Mouse (Mus musculus): ENCODE measurements around the gene Slc6a20b. TPM values are rescaled to one million over a fixed set of nuclear protein-coding genes. Genes with fewer than 3 reads are reported as not detected.
"Not testable (repeated sequence)": the region's sequence is repeated elsewhere in the genome, so short reads cannot be mapped to it uniquely, and the experiment has no call there.

Slc6a20b gene
- total RNA-seq (2021), result under 1 TPM; 0.43 to 0.55 TPM

DNA sequence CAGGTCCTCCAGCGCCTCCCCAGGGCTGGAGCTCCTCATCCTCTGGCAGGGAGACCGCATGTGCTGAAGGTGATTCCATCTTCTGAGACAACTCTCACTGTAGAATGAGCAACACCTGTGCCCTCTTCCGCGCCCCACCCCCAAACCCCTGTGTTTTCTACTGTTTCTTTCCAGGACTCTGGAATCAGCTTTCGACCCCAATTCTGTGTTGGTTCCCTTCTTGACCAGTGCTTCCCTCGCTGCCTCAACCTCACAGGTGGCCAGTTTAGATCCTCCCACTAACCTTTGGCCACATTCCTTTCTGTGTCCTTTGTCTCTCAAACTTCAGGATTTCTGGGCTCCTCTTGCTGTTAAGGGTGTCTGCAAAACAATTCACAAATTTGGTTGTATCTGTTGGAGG lies at the start of gene Slc6a20b:
TSS of gene Slc6a20b (minus strand) at position 285 of the 400 bp plus-strand sequence.
- no peak for DNase-seq (ENCODE audit: low spot score in 2 of 2)
- intact Hi-C loops (cut with DNase I), result no loop called here

DNA sequence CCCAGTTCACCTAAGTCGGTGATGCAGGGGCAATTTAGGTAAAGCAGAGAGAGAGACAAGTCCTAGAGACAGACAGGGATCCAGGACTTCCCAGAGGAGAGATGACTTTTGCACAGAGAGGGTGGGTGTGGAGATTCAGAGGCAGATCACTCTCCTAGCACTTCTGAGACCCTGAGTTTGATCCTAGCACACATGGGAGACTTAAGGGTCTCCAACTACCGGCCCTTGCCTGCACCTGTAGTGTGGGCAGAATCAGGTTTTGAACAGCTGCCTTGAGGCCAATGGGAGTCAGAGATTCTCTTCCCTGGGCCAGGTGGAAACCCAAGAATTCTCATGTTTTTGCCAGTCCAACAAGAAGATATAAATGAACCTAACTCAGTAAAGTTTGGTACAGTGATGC lies 46.8 kb upstream of the Slc6a20b start:
- no peak for DNase-seq (ENCODE audit: low spot score in 2 of 2)

DNA sequence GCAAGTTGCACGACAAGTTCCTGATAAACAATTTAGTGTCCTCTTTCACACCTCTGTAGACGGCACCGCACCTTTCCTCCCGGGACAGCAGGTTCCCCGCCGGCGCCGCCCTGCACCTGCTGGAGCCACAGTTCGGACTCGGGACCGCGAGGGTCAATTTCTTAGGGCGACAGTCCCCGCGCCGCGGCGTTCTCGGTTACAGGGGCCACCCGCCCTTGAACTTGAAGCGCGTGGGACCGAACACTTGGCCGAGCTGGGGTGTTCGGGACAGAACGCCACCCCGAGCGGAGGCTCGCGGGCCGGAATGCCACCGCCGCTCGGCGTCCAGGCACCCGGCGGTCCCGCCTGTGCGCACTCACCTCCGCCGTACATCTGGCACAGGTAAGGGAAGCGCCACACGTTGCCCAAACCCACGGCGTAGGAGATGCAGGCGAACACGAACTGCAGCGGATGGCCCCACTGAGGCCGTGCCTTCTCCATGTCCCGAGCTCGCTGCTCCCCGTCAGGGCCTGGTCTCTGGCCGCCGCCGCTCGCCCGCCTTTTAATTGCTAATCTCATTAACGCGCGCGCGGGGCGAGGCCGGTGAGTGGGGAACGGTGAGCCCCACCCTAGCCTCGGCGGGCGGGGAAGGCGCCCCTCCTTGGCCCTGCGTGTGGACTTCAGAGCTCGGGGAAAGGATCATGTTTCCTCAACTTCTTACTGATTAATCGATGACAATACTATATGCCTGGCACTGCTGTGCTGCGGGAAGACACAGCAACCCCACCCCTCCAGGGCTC lies 46.2 kb upstream of the Slc6a20b start, which contains the start of the genes Ccr9 and Slc6a20a:
TSS of gene Ccr9 (plus strand) at position 113 of the 779 bp plus-strand sequence.
TSS of gene Slc6a20a (minus strand) at position 559 of the 779 bp plus-strand sequence.
- DNase-seq (ENCODE audit: low spot score in 2 of 2), result no peak
- intact Hi-C loops (cut with DNase I), result no loop called here

More for the DNA sequence above, 46.8 kb upstream of the Slc6a20b start:
- intact Hi-C loops (cut with DNase I), result no loop called here

DNA sequence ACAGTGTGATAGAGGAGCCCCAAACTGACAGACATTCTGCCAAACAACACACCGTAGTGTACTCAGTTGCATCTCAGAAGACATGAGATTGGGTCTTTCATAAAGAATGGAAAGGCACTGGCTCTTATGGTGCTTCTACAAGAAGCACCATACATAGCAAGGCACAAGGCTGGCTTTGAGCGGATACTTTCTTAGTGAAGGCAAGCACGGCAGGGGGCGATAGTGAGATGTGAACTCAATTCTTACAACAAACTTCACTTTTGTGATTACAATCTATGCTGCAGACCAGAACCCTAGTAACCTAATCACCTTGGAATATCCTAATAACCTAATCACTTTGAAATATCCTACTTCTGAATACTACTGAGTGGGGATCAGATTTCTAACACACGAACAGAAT lies 33.3 kb upstream of the Slc6a20b start:
- intact Hi-C loops (cut with DNase I), result no loop called here
- DNase-seq (ENCODE audit: low spot score in 2 of 2), result peak; percentile 24 to 53

DNA sequence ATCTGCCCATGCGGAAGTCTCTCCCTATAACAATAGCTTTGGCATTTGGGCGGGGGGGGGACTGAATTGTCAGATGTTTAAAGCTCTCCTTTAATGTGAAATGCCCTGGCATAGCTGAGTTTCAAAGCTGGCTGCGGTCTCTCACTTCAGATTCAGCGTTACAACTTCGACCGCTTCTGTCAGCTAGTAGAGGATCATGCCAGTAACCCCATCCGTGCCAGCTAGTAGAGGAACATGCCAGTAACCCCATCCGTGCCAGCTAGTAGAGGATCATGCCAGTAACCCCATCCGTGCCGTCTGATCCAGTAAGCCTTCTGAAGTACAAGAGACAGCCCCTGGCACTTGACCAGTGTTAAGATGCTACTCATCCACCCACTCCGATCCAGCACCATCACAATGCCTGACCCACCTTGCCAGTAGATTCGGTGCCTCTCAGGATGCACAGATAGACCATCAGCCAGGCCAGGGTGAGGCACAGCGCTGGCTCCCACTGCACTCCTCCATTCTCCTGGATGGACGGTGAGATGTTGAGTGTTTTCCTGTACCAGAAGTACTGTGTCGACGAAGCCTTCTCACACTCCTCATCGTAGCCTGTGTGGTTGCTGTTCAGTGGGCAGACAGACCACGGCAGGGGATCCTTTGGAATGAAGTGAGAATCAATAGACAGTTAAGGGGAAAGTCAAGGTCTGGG lies 27.8 kb upstream of the Slc6a20b start:
- DNase-seq (ENCODE audit: low spot score in 2 of 2); intact Hi-C loops (cut with DNase I): not testable (repeated sequence)

DNA sequence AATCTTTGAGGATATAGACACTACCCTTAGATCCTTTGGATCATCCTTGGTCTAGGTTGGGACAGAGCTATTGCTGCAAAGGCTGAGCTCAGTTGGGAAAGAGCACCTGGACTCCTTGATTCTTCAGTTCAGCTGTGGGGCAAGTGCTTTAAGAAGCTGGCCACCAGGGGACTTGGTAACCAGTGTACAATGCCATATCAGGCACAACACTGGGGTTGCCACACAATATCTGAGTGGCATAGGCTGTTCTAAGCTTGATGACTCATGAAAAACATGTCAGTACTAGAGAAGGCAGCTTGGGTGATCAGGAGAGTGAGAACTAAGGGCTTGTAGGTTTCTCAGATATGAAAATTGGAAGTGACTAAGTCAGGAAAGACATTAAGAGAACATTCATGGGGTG lies 26.6 kb upstream of the Slc6a20b start:
- DNase-seq (ENCODE audit: low spot score in 2 of 2), result no peak
- intact Hi-C loops (cut with DNase I), result no loop called here

DNA sequence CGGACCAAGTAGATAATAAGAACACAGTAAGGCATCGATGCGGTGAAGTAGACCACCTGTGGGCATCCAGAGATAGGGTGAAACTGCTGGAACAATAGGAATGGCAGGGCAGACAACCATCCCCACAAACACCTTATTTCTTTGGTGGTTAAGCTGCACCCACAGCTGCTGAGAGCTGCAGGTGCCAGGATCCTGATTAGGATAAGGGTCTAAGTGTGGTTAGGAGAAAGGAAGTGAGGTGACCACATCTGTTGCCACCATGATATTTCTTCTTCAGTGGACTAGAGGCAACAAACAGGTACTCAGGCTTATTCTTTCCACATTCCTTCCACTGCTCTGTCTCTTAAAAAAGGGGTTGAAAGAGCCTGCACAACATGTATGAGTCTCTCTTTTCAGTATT lies 25.1 kb upstream of the Slc6a20b start:
- intact Hi-C loops (cut with DNase I), result no loop called here
- DNase-seq (ENCODE audit: low spot score in 2 of 2), result no peak

DNA sequence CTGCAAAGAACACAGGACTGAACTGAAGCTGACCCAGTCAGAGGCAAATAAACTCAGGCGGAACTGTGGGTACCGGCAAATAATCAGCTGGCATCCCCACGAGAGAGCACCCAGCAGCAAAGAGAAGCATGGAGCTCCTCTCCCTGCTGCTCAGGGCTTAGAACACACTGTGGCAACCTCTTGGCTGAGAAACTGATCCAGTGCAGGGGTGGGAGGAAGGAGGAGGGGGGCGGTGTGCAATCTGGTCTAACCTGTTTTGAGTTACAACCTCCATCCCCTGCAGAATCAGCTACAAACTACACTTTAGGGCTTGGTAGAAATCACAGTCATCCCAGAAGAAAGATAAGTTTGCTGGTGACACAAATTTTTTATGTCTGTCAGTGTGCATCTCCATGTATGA lies 19.0 kb upstream of the Slc6a20b start:
- intact Hi-C loops (cut with DNase I), result no loop called here
- no peak for DNase-seq (ENCODE audit: low spot score in 2 of 2)

DNA sequence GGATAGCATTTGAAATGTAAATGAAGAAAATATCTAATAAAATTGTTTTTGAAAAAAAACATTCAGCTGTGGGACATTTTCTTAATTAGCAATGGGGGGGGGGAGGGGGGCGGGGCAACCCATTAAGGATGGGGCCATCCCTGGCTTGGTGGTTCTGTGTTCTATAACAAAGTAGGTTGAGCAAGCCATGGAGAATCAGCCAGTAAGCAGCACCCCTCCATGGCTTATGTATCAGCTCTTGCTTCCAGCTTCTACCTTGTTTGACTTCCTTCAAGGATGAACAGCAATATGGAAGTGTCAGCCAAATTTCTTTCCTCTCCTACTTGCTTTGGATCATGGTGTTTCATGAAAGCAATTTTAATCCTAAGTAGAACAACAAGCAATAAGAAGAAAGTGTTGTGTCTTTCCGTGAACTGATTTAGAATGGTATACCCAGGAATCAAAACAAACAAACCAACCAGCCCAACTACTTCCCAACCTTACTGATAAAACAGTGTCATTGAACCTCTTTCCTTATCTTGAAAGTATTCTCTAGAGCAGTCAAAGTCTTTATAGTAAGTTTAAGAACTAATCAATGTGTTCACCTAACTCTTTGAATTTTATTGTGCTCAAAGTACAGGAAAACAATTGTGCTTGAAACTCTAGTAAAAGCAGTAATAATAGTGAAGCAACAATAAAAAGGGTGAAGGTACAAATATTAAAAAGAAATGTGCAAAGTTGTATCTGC lies 17.6 kb upstream of the Slc6a20b start:
- intact Hi-C loops (cut with DNase I), result no loop called here
- DNase-seq (ENCODE audit: low spot score in 2 of 2), result no peak

DNA sequence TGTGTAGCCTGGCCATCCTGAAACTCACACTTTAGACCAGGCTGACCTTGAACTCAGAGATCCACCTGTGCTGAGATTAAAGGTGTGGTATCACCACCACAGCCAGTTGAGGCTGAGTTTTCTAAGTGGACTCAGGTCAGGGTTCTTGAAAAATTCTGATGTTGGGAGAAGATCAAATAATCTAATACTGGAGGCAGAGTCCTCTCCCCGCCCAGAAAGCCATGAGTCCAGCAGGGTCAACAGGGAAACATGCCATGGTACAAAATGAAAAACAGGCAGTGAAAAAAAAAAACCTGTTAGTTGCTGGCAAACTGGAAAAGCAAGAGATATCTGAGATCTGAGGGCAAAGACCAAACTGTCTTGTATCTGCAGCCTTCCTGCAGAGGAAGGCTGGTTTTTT lies 7.7 kb upstream of the Slc6a20b start:
- intact Hi-C loops (cut with DNase I), result no loop called here
- no peak for DNase-seq (ENCODE audit: low spot score in 2 of 2)

DNA sequence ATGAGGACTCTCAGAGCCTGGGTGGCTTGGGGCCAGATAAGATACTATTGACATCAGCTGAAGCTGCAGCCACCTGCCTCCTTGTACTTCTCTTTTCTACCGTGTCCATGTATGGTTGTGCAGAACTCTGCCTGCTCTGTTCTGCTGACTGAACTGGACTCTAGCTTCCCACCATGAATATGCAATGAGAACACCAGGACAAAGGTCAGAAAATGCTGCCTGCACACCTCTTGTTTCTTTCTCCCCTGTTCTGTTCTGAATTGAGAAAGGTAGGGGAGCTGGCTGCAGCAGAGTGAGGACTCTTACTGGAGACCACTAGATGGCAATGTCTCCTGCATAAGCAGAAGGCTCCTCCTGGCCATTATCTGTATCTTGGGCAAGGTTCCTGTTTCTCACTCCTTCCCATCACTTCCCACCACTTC lies 6.3 kb upstream of the Slc6a20b start:
- DNase-seq (ENCODE audit: low spot score in 2 of 2), result peak; percentile 37 to 64
- intact Hi-C loops (cut with DNase I), result loop anchor here (2.0 to 5.0 kb wide), 2 partner anchors 74 to 158 kb away; no protein-coding TSS in a partner anchor

DNA sequence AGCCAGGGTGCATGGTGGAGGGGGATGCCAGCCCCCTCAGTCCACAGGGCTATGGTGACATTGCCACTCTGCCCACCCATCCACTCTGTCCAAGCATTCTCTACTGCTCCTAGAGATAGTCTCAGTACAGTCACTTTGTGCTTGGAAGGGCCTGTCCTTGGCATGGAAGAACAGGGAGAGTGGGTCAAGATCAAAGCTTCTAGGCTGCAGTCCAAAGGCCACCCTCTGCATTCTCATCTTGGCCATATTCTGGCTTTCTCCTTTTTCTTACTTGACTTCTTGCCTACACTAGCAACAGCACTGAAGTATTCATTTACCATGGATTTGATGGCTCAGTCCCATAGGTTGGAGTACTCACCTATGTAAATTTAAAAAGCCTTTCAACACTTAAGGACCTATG lies 5.9 kb upstream of the Slc6a20b start:
- DNase-seq (ENCODE audit: low spot score in 2 of 2), result no peak
- intact Hi-C loops (cut with DNase I), result loop anchor here (2.0 to 5.0 kb wide), 2 partner anchors 74 to 159 kb away; no protein-coding TSS in a partner anchor

DNA sequence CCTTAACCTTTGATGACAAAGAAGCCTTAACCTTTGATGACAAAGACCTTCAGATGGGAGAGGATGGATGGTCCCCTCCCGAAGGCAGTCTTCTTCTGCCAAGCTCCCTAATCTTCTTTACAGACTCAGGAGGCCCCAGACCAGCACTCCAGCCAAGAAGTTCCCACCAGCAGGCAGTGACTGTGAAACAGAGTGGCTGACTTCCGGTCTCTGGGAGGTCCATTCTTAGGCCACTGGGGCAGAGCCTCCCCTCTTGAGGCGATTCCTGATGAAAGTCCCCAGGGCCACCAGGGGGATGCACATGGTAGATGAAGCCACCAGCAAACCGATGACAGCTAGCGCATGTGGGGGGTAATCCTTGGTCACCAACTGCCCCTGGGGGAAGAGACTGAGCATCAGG lies 4.4 kb upstream of the Slc6a20b start:
- intact Hi-C loops (cut with DNase I), result loop anchor here (5.0 kb wide), 1 partner anchor 76 kb away; no protein-coding TSS in a partner anchor
- no peak for DNase-seq (ENCODE audit: low spot score in 2 of 2)

DNA sequence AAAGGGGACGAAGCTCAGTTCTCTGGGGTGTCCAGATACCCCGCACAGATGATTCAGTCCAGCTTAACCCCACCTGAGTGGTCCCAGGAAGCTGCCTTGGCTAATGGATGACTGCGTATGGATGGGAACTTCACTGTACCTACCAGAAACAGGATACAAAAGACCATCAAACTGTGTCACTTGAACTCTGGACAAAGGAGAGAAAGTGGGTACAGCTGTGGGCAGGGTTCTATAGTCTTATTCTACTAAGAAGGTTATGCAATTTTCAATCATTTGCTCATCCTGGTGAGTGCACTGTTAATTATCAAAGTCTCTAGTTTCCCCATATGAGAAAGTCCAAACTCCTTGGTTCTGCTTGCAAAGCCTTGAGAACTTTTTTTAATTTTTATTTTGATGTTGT lies 628 bp upstream of the Slc6a20b start:
- DNase-seq (ENCODE audit: low spot score in 2 of 2), result no peak
- intact Hi-C loops (cut with DNase I), result no loop called here

DNA sequence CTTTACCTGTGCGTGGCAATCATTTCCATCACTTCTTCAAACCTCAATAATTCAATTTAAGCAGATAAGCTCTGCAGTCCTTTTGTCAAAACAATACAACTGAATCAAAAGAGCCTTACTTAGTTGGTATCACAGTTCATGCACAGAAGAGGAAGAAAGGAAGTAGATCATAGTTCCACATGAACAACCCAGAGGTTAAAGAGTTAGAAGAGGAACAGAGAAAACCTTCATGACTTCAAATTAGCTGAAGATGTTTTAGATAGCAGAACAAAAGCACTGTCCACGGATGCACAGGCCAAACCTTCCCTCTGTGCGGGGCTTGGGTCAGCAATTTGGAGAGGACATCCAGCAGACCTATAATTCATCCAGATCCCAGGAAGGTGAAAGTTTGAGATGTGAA lies 699 bp downstream of the Slc6a20b start:
- intact Hi-C loops (cut with DNase I), result no loop called here
- DNase-seq (ENCODE audit: low spot score in 2 of 2), result no peak

DNA sequence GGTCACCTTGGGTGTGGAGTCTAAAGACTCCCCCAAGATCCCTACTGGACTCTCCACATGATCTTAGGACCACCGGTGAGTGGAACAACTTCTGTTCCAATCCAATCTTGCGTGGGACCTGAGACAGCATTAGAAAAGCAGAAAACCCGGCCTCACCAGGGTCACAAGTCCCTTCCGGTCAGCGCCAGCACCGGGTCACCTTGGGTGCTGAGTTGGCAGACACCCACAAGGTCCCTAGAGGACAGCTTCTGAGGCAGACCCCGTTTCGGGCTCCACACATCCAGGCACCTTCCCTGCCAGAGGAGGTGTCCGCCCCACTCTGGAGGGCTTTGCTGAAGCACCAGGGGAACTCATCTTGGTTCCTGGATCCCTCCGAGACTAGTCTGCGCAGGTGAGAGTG lies 6.5 kb downstream of the Slc6a20b start:
- intact Hi-C loops (cut with DNase I), result no loop called here
- no peak for DNase-seq (ENCODE audit: low spot score in 2 of 2)

DNA sequence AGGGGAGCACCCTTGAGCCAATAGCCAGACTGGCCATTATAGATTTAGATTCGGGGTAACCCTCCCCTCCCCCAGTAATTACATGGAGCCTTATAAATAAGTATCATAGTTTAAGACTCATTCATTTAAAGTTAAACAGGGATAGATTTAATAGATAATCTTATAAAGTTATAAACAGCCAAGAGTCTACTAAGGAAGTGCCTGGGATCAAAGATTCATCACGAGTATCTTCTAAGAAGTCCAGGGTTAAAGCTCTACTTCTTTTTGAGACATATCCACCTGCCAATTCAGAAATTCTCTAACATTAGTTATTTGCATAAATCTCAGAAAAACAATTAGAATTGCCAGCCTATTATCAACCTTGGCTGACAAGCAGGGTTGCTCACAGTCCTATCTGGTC lies 7.6 kb downstream of the Slc6a20b start:
- intact Hi-C loops (cut with DNase I), result no loop called here
- no peak for DNase-seq (ENCODE audit: low spot score in 2 of 2)

DNA sequence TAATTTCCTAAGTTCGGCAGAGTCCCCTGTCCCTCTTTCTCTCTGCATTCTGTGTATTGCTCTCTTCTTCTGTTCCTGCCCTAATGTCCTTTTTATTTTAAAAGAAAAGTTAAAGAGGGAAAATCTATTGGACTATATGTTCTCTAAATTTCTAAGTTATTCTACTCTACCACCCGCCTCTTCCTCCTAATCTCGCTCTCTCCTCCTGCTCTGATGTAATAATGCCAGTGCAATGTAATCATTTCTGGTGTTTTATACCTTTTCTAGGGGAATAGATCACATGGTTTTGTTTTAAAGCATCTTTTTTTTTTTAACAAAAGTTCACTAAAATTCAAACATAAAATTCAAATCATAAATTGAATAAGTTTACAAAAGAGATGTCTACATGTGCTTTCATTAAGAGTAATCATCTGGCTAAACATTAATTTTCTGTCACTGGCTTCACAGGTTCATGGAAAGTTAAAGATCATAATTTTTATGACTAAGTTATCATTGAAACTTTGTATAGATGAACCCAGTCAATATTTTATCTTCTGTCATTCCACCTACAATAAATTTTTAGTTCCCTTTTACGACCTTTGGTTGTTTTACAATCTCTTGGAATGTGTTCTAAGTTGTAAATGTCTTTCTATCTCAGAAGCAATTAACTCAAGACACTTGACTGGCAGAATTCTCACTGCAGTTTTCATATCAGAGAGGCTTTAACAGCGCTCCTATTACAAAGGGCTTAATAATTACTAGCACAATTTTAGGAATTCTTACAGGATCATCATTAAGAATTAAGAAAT lies 11.9 kb downstream of the Slc6a20b start:
- intact Hi-C loops (cut with DNase I), result no loop called here
- no peak for DNase-seq (ENCODE audit: low spot score in 2 of 2)

DNA sequence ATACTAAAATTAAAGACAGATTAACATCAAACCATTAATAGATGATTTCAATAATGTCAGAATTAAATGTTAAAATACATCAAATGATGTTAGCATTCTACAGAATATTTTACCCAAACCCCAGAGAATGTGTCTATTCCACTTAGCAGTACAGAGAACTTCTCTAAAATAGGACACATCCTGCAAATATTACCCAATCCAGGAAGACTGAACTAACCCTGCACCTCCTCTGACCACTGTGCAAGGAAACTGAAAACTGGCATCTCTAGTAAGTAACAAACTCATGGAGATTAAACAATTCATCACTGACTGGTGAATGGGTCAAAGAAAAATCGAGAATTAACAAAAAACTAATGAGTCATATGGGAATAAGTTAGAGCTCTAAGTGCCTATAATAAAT lies 30.8 kb downstream of the Slc6a20b start:
- intact Hi-C loops (cut with DNase I), result no loop called here
- DNase-seq (ENCODE audit: low spot score in 2 of 2), result no peak

Measured in left cerebral cortex, postnatal 25 days (tissue).